Mouse (Mus musculus): ENCODE measurements around the gene Hnf1a. TPM values are rescaled to one million over a fixed set of nuclear protein-coding genes. Genes with fewer than 3 reads are reported as not detected.

Hnf1a gene
- total RNA-seq, 2 experiments from 2014 or later, result not detected

- DNase-seq (ENCODE audit: extremely low spot score in 1 of 2, low spot score in 1 of 2), result no peak
Observed at GRCm38 (mm10) chr5:114980122-114980748, 9.3 kb upstream of the Hnf1a start.

GRCm38 (mm10) chr5:114979250-114980121, 8.6 kb upstream of the Hnf1a start:
- DNase-seq (ENCODE audit: extremely low spot score in 1 of 2, low spot score in 1 of 2), result peak; percentile 66 to 67

- peak in 1 of 2 experiments; percentile 7 for DNase-seq (ENCODE audit: extremely low spot score in 1 of 2, low spot score in 1 of 2)
Observed at GRCm38 (mm10) chr5:114978888-114979249, 8.0 kb upstream of the Hnf1a start.

GRCm38 (mm10) chr5:114978473-114978872, 7.6 kb upstream of the Hnf1a start:
- peak in 1 of 2 experiments; percentile 8 for DNase-seq (ENCODE audit: extremely low spot score in 1 of 2, low spot score in 1 of 2)

- DNase-seq (ENCODE audit: extremely low spot score in 1 of 2, low spot score in 1 of 2), result no peak
Observed at GRCm38 (mm10) chr5:114976935-114977334, 6.0 kb upstream of the Hnf1a start.

GRCm38 (mm10) chr5:114973131-114973530, 2.2 kb upstream of the Hnf1a start:
- DNase-seq (ENCODE audit: extremely low spot score in 1 of 2, low spot score in 1 of 2), result no peak

GRCm38 (mm10) chr5:114972201-114972600, 1.3 kb upstream of the Hnf1a start:
- DNase-seq (ENCODE audit: extremely low spot score in 1 of 2, low spot score in 1 of 2), result no peak

GRCm38 (mm10) chr5:114969609-114970215, 1.2 kb downstream of the Hnf1a start:
- no peak for DNase-seq (ENCODE audit: extremely low spot score in 1 of 2, low spot score in 1 of 2)

- no peak for DNase-seq (ENCODE audit: extremely low spot score in 1 of 2, low spot score in 1 of 2)
Observed at GRCm38 (mm10) chr5:114969064-114969463, 1.8 kb downstream of the Hnf1a start.

- DNase-seq (ENCODE audit: extremely low spot score in 1 of 2, low spot score in 1 of 2), result no peak
Observed at GRCm38 (mm10) chr5:114968651-114969050, 2.2 kb downstream of the Hnf1a start.

- no peak for DNase-seq (ENCODE audit: extremely low spot score in 1 of 2, low spot score in 1 of 2)
Observed at GRCm38 (mm10) chr5:114967523-114968268, 3.2 kb downstream of the Hnf1a start.

GRCm38 (mm10) chr5:114964967-114965898, 5.7 kb downstream of the Hnf1a start:
- DNase-seq (ENCODE audit: extremely low spot score in 1 of 2, low spot score in 1 of 2), result no peak

GRCm38 (mm10) chr5:114964315-114964966, 6.5 kb downstream of the Hnf1a start:
- no peak for DNase-seq (ENCODE audit: extremely low spot score in 1 of 2, low spot score in 1 of 2)

GRCm38 (mm10) chr5:114961590-114962360, 9.1 kb downstream of the Hnf1a start:
- DNase-seq (ENCODE audit: extremely low spot score in 1 of 2, low spot score in 1 of 2), result no peak

GRCm38 (mm10) chr5:114958069-114958468, 12.8 kb downstream of the Hnf1a start:
- DNase-seq (ENCODE audit: extremely low spot score in 1 of 2, low spot score in 1 of 2), result no peak

GRCm38 (mm10) chr5:114953326-114953725, 17.6 kb downstream of the Hnf1a start:
- no peak for DNase-seq (ENCODE audit: extremely low spot score in 1 of 2, low spot score in 1 of 2)

- DNase-seq (ENCODE audit: extremely low spot score in 1 of 2, low spot score in 1 of 2), result no peak
Observed at GRCm38 (mm10) chr5:114951279-114951880, 19.5 kb downstream of the Hnf1a start.

GRCm38 (mm10) chr5:114950669-114951068, 20.2 kb downstream of the Hnf1a start:
- DNase-seq (ENCODE audit: extremely low spot score in 1 of 2, low spot score in 1 of 2), result peak in 1 of 2 experiments; percentile 20
